Mouse (Mus musculus): ENCODE measurements around the gene Crebl2. TPM values are rescaled to one million over a fixed set of nuclear protein-coding genes. Genes with fewer than 3 reads are reported as not detected.

The Crebl2 gene
- polyA plus RNA-seq, 1 experiment: 14.0 TPM

- TF ChIP-seq CTCF (IDR thresholded peaks at IDR 0.05; ENCODE audit: low read depth, low read length): no peak
- H3K27ac ChIP-seq (ENCODE audit: insufficient read depth, low read depth, low read length): no peak overlapping the region
- H3K4me3 ChIP-seq (ENCODE audit: insufficient read depth, low read length): no peak overlapping the region
- peaks cover 13% of the 10 kb centered on the region for H3K4me1 ChIP-seq (ENCODE audit: control insufficient read depth, insufficient read depth, low read length)
Measured at GRCm38 (mm10) chr6:134819741-134820140, 10.2 kb upstream of the Crebl2 start.

- Histone ChIP-seq H3K4me3 (ENCODE audit: insufficient read depth, low read length) (no peak overlapping the region), H3K27ac (ENCODE audit: insufficient read depth, low read depth, low read length) (no peak overlapping the region), H3K4me1 (ENCODE audit: control insufficient read depth, insufficient read depth, low read length) (peaks cover 18% of the 10 kb centered on the region)
- no peak for TF ChIP-seq POLR2A (IDR thresholded peaks at IDR 0.05; ENCODE audit: borderline replicate concordance, low read depth, low read length)
- TF ChIP-seq CTCF (IDR thresholded peaks at IDR 0.05; ENCODE audit: low read depth, low read length): no peak
Measured at GRCm38 (mm10) chr6:134820411-134820810, 9.5 kb upstream of the Crebl2 start.

- H3K4me3 ChIP-seq (ENCODE audit: insufficient read depth, low read length): no peak overlapping the region
- peaks cover 18% of the 10 kb centered on the region for H3K4me1 ChIP-seq (ENCODE audit: control insufficient read depth, insufficient read depth, low read length)
- H3K27ac ChIP-seq (ENCODE audit: insufficient read depth, low read depth, low read length): no peak overlapping the region
- TF ChIP-seq POLR2A (IDR thresholded peaks at IDR 0.05; ENCODE audit: borderline replicate concordance, low read depth, low read length) (no peak), CTCF (IDR thresholded peaks at IDR 0.05; ENCODE audit: low read depth, low read length) (peak; percentile 66)
Measured at GRCm38 (mm10) chr6:134822844-134823243, 7.1 kb upstream of the Crebl2 start.

GRCm38 (mm10) chr6:134830776-134831175 lies 822 bp downstream of the Crebl2 start:
- Histone ChIP-seq H3K4me1 (ENCODE audit: control insufficient read depth, insufficient read depth, low read length) (peaks cover 11% of the 10 kb centered on the region), H3K27ac (ENCODE audit: insufficient read depth, low read depth, low read length) (no peak overlapping the region), H3K4me3 (ENCODE audit: insufficient read depth, low read length) (peak overlapping the region; percentile 89)
- TF ChIP-seq POLR2A (IDR thresholded peaks at IDR 0.05; ENCODE audit: borderline replicate concordance, low read depth, low read length) (no peak), CTCF (IDR thresholded peaks at IDR 0.05; ENCODE audit: low read depth, low read length) (no peak)

- no peak overlapping the region for H3K27ac ChIP-seq (ENCODE audit: insufficient read depth, low read depth, low read length)
- TF ChIP-seq POLR2A (IDR thresholded peaks at IDR 0.05; ENCODE audit: borderline replicate concordance, low read depth, low read length) (no peak), CTCF (IDR thresholded peaks at IDR 0.05; ENCODE audit: low read depth, low read length) (no peak)
Measured at GRCm38 (mm10) chr6:134834585-134835251, 4.8 kb downstream of the Crebl2 start.

GRCm38 (mm10) chr6:134838111-134838510 lies 8.2 kb downstream of the Crebl2 start:
- H3K4me3 ChIP-seq (ENCODE audit: insufficient read depth, low read length): no peak overlapping the region
- no peak for TF ChIP-seq CTCF (IDR thresholded peaks at IDR 0.05; ENCODE audit: low read depth, low read length)
- no peak for TF ChIP-seq POLR2A (IDR thresholded peaks at IDR 0.05; ENCODE audit: borderline replicate concordance, low read depth, low read length)
- H3K4me1 ChIP-seq (ENCODE audit: control insufficient read depth, insufficient read depth, low read length): peaks cover 3% of the 10 kb centered on the region; the same call in 1 of the 2 replicates

More at GRCm38 (mm10) chr6:134834585-134835251, 4.8 kb downstream of the Crebl2 start:
- H3K4me1 ChIP-seq (ENCODE audit: control insufficient read depth, insufficient read depth, low read length): peaks cover 6% of the 10 kb centered on the region
- no peak overlapping the region for H3K4me3 ChIP-seq (ENCODE audit: insufficient read depth, low read length)

GRCm38 (mm10) chr6:134840346-134840745 lies 10.4 kb downstream of the Crebl2 start:
- no peak overlapping the region for H3K27ac ChIP-seq (ENCODE audit: insufficient read depth, low read depth, low read length)
- H3K4me3 ChIP-seq (ENCODE audit: insufficient read depth, low read length): no peak overlapping the region
- H3K4me1 ChIP-seq (ENCODE audit: control insufficient read depth, insufficient read depth, low read length): peaks cover 3% of the 10 kb centered on the region; the same call in 1 of the 2 replicates
- TF ChIP-seq CTCF (IDR thresholded peaks at IDR 0.05; ENCODE audit: low read depth, low read length) (no peak), POLR2A (IDR thresholded peaks at IDR 0.05; ENCODE audit: borderline replicate concordance, low read depth, low read length) (no peak)

More at GRCm38 (mm10) chr6:134838111-134838510, 8.2 kb downstream of the Crebl2 start:
- no peak overlapping the region for H3K27ac ChIP-seq (ENCODE audit: insufficient read depth, low read depth, low read length)

- Histone ChIP-seq H3K4me3 (ENCODE audit: insufficient read depth, low read length) (no peak overlapping the region), H3K4me1 (ENCODE audit: control insufficient read depth, insufficient read depth, low read length) (peaks cover 13% of the 10 kb centered on the region), H3K27ac (ENCODE audit: insufficient read depth, low read depth, low read length) (no peak overlapping the region)
- no peak for TF ChIP-seq CTCF (IDR thresholded peaks at IDR 0.05; ENCODE audit: low read depth, low read length)
- TF ChIP-seq POLR2A (IDR thresholded peaks at IDR 0.05; ENCODE audit: borderline replicate concordance, low read depth, low read length): no peak
Measured at GRCm38 (mm10) chr6:134845726-134846125, 15.8 kb downstream of the Crebl2 start.

GRCm38 (mm10) chr6:134846308-134846707 lies 16.4 kb downstream of the Crebl2 start:
- no peak for TF ChIP-seq CTCF (IDR thresholded peaks at IDR 0.05; ENCODE audit: low read depth, low read length)
- TF ChIP-seq POLR2A (IDR thresholded peaks at IDR 0.05; ENCODE audit: borderline replicate concordance, low read depth, low read length): no peak
- Histone ChIP-seq H3K27ac (ENCODE audit: insufficient read depth, low read depth, low read length) (no peak overlapping the region), H3K4me1 (ENCODE audit: control insufficient read depth, insufficient read depth, low read length) (peaks cover 13% of the 10 kb centered on the region), H3K4me3 (ENCODE audit: insufficient read depth, low read length) (no peak overlapping the region)

GRCm38 (mm10) chr6:134847550-134847949 lies 17.6 kb downstream of the Crebl2 start:
- H3K27ac ChIP-seq (ENCODE audit: insufficient read depth, low read depth, low read length): no peak overlapping the region
- H3K4me1 ChIP-seq (ENCODE audit: control insufficient read depth, insufficient read depth, low read length): peaks cover 13% of the 10 kb centered on the region
- TF ChIP-seq POLR2A (IDR thresholded peaks at IDR 0.05; ENCODE audit: borderline replicate concordance, low read depth, low read length) (no peak), CTCF (IDR thresholded peaks at IDR 0.05; ENCODE audit: low read depth, low read length) (no peak)
- no peak overlapping the region for H3K4me3 ChIP-seq (ENCODE audit: insufficient read depth, low read length)
